Mouse (Mus musculus): ENCODE measurements around the gene Gm10337. TPM values are rescaled to one million over a fixed set of nuclear protein-coding genes. Genes with fewer than 3 reads are reported as not detected.

Gm10337 gene
- polyA plus RNA-seq, 1 experiment from 2014 or later, result not detected

DNA sequence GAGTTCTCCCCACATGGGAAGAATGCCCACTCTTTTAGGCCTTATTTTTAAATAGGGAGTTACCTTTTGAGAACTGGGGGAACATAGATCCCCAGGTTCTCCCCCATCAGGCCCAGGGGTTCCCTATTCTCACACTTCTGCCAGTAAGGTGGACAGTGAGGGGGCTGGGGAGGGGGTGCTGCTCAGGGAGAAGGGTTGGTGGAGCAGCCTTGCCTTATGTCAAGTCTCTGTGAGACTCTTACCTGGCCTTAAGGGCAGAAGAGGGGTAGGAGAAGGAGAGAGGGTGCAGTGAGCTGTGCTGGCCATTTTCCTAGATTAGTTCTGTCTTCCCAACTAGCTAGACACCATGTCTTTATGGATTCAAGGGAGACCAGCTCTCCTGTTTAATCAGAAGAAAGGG is 8.9 kb downstream of the Gm10337 start:
- no peaks in the 10 kb centered on the region for H3K9me3 ChIP-seq
- H3K4me3 ChIP-seq, result no peak overlapping the region
- H3K36me3 ChIP-seq, result peaks cover under 1% of the 10 kb centered on the region; the same call in 1 of the 2 replicates
- no peaks in the 10 kb centered on the region for H3K27me3 ChIP-seq (ENCODE audit: insufficient read depth, poor library complexity, severe bottlenecking)
- peaks cover 52% of the 10 kb centered on the region for H3K4me1 ChIP-seq
- H3K27ac ChIP-seq, result no peak overlapping the region
- DNase-seq (ENCODE audit: low spot score), result peak; percentile 74

DNA sequence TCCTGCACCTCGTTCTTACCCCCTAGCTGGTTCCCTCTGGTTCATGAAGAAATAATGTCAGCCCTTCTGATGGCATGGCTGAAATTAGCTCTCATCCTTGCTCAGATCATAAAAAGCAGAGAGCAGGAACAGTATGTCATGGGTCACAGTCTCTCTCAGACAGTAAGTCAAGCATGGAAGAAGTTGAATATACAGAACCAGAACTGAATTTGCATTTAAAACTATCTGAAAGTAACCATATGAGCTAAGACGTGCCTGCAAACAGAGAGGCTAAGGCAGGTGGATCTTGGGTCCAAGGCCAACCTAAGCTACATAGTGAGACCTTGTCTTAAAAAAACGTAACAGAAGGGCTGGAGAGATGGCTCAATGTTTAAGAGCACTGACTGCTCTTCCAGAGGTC is 9.5 kb downstream of the Gm10337 start:
- peak; percentile 17 for DNase-seq (ENCODE audit: low spot score)
- Histone ChIP-seq H3K27ac (no peak overlapping the region), H3K27me3 (ENCODE audit: insufficient read depth, poor library complexity, severe bottlenecking) (no peaks in the 10 kb centered on the region), H3K36me3 (no peaks in the 10 kb centered on the region), H3K9me3 (no peaks in the 10 kb centered on the region), H3K4me1 (peaks cover 52% of the 10 kb centered on the region), H3K4me3 (no peak overlapping the region)
- WGBS, result 82% methylated on average over 3 of the region's 3 CpGs

DNA sequence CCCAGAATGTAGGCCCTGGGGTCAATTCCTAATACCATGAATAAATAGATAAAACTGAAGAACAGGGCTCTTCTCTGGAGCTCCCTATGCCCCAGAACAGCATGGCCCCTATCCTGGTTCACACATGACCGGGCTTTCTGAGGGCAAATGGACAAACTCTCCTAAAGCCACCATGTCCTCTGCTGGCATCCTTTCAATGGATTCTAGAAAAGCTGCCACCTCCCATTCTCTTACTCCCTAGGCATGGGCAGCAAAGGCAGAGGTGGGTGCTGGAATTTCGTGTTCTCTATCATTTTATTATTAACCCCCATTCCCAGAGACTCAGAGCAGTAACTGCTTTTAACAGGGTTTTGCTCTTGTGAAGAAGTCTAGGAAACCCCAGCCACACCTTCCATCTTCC is 11.7 kb downstream of the Gm10337 start:
- H3K9me3 ChIP-seq, result no peaks in the 10 kb centered on the region
- DNase-seq (ENCODE audit: low spot score), result peak; percentile 9
- WGBS, result 75% methylated on average over 2 of the region's 2 CpGs
- 0 out of 2 replicates have a peak overlapping the region, but pooled peaks have one; percentile 81 for H3K4me3 ChIP-seq
- 0 out of 2 replicates have a peak, but pooled peaks cover under 1% of the 10 kb centered on the region for H3K36me3 ChIP-seq
- H3K4me1 ChIP-seq, result peaks cover 54% of the 10 kb centered on the region
- H3K27ac ChIP-seq, result 0 out of 2 replicates have a peak overlapping the region, but pooled peaks have one; percentile 88
- H3K27me3 ChIP-seq (ENCODE audit: insufficient read depth, poor library complexity, severe bottlenecking), result no peaks in the 10 kb centered on the region

DNA sequence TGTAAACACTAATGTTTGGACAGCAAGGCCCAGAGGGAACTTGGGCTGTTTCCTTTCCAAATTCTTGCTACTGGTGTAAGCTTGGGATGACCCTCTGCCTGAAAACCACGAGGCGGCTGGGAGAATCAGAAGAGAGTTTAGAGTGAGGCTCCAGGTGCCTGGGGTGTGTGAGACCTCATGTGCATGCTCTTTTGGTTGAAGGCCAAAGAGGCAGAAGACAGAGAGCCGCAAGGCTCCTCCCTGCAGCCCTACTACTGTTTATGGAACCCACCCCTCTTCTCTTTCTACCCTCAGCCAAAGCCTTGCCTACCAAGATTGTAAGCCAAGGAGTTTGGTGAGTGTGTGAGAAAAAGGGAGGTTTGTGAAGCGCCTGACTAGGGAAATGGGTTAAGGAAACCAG is 12.3 kb downstream of the Gm10337 start:
- 51% methylated on average over 4 of the region's 4 CpGs for WGBS
- H3K27ac ChIP-seq, result peak overlapping the region; percentile 88

DNA sequence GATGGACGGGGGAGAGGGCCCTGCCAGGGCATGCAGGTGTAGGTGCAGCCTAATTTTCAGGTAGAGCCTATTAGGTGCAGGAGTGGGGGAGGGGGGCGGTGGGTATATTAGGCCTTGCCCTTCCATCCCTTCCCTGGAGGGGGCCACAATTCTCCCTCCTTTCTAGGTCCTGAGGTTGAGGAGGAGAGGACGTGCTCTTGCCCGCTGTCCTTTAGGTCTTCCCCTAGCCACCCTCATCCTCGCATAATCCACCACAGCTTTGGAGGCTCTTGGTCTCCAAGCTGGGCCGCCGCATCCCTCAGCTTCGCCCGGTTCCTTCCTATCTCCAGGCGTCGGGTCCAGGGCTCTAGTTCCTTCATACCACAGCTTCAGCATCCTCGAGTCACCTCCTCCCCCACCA is 12.8 kb downstream of the Gm10337 start:
- peak overlapping the region; percentile 88 for H3K27ac ChIP-seq
- H3K9me3 ChIP-seq, result no peaks in the 10 kb centered on the region
- H3K4me3 ChIP-seq, result peak overlapping the region; percentile 81
- peaks cover 11% of the 10 kb centered on the region for H3K36me3 ChIP-seq
- H3K27me3 ChIP-seq (ENCODE audit: insufficient read depth, poor library complexity, severe bottlenecking), result no peaks in the 10 kb centered on the region
- peaks cover 54% of the 10 kb centered on the region for H3K4me1 ChIP-seq
- under 1% methylated on average over 12 of the region's 12 CpGs for WGBS
- DNase-seq (ENCODE audit: low spot score), result peak; percentile 77

More for the DNA sequence above, 12.3 kb downstream of the Gm10337 start:
- H3K36me3 ChIP-seq, result peaks cover 6% of the 10 kb centered on the region; the same call in 1 of the 2 replicates
- peak; percentile 56 for DNase-seq (ENCODE audit: low spot score)
- H3K9me3 ChIP-seq, result no peaks in the 10 kb centered on the region
- H3K27me3 ChIP-seq (ENCODE audit: insufficient read depth, poor library complexity, severe bottlenecking), result no peaks in the 10 kb centered on the region
- peak overlapping the region; percentile 81 for H3K4me3 ChIP-seq
- peaks cover 58% of the 10 kb centered on the region for H3K4me1 ChIP-seq

DNA sequence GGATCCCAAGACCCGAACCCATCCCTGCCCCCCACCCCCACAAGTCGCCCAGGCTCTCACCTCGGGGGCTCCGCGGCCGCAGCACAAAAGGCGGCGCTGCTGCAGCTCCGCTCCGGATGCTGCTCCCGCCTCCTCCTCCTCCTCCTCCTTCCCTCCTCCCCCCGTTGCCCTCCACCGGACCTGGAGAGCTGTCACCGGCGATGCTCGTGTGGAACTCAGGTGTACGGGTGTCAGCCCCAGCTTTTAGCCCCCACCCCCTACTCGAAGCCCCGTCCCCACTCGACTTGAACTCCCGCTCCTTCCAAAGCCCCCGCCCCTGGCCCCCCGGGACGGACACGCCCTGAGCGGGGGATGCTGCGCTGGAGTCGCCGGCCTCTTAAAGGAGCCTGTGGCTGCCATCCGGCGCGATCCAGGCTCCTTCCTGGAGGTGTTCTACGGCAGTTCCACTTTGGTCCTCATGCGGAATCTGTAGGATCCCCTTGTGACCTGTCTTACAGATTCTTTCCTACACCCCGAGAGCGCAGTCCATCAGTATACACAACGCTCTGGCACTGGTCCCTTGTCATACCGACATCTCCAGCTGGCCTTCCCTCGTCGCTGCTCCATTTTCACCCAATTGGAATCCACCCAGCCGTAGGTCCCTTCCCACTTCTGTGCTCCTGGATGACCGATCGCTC is 13.3 kb downstream of the Gm10337 start, which contains the start of gene Map3k12:
Map3k12 (minus strand) TSS at position 337 of the 677 bp plus-strand sequence.
- peaks cover 48% of the 10 kb centered on the region for H3K4me1 ChIP-seq
- DNase-seq (ENCODE audit: low spot score), result peak; percentile 91
- no peaks in the 10 kb centered on the region for H3K9me3 ChIP-seq
- H3K27ac ChIP-seq, result peak within 1 kb of the TSS; percentile 98
- under 1% methylated on average over 41 of the region's 43 CpGs for WGBS
- H3K36me3 ChIP-seq, result peaks cover 16% of the 10 kb centered on the region
- no peaks in the 10 kb centered on the region for H3K27me3 ChIP-seq (ENCODE audit: insufficient read depth, poor library complexity, severe bottlenecking)
- peak within 1 kb of the TSS; percentile 81 for H3K4me3 ChIP-seq

DNA sequence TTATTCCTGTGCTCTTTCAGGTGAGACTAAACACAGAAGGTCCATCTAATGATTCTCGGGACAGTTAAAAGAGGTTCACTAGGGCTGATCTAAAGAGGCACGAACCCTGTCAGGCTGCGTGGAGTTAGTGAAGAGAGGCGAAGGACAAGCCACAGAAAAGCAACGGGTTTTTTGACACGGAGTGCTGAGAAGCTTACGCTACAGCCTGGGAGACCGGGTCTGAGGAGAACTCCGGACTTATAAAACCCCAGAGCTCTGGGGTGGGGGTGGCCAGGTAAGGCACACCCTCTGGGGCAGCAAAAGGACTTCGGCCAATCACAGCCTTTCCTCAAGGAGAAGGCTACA is 14.1 kb downstream of the Gm10337 start:
- no peaks in the 10 kb centered on the region for H3K9me3 ChIP-seq
- WGBS, result under 1% methylated on average over 10 of the region's 10 CpGs
- peak overlapping the region; percentile 88 for H3K27ac ChIP-seq

DNA sequence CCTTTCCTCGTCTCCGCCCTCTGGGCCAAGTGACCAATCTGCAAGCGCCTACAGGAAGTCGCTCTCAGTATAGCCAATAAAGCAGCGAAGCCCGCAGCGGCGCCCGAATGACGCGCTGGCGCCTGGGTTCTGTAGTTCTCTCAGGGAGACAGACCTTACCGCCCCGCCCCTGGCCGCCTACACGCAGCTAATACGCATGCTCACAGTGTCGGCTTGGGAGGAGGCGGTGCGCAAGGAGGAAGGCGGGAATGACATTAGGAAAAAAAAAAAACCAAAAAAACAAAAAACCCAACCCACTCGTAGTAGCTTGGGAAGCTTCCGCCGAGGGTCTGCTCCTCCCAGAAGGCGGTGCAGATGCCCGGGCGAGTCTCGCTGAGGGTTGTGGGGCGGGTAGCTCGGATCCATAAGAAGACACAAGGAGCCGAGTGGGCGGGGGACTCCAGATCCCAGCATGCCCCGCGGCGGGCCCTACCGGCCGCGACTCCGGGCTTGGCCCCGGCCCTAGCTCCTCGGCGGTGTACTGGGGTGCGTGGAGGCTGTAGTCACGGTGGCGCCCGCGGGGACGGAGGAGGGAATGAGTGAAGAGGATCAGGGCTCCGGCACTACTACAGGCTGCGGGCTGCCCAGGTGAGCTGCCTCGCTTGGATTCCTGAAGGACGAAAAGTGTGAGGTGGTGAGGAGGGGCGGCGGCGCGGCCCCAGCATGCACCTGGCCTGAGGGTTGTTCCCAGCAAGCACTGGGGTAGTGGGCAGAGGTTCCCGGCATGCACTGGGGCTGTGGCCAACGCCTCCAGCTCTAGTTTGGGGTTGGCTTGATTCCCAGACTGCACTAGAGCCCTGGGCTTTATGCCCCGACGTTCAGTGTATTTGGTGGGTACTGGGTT is 14.7 kb downstream of the Gm10337 start, which contains the start of gene Tarbp2:
Tarbp2 (plus strand) TSS at position 217 of the 883 bp plus-strand sequence.
- Histone ChIP-seq H3K4me1 (peaks cover 37% of the 10 kb centered on the region), H3K36me3 (peaks cover 29% of the 10 kb centered on the region), H3K4me3 (peak within 1 kb of the TSS; percentile 81), H3K9me3 (no peaks in the 10 kb centered on the region), H3K27me3 (ENCODE audit: insufficient read depth, poor library complexity, severe bottlenecking) (no peaks in the 10 kb centered on the region), H3K27ac (peak within 1 kb of the TSS; percentile 98)
- under 1% methylated on average over 60 of the region's 60 CpGs for WGBS
- peak; percentile 100 for DNase-seq (ENCODE audit: low spot score)

More for the DNA sequence above, 14.1 kb downstream of the Gm10337 start:
- no peaks in the 10 kb centered on the region for H3K27me3 ChIP-seq (ENCODE audit: insufficient read depth, poor library complexity, severe bottlenecking)
- peak overlapping the region; percentile 81 for H3K4me3 ChIP-seq
- DNase-seq (ENCODE audit: low spot score), result no peak
- H3K4me1 ChIP-seq, result peaks cover 41% of the 10 kb centered on the region
- H3K36me3 ChIP-seq, result peaks cover 24% of the 10 kb centered on the region

DNA sequence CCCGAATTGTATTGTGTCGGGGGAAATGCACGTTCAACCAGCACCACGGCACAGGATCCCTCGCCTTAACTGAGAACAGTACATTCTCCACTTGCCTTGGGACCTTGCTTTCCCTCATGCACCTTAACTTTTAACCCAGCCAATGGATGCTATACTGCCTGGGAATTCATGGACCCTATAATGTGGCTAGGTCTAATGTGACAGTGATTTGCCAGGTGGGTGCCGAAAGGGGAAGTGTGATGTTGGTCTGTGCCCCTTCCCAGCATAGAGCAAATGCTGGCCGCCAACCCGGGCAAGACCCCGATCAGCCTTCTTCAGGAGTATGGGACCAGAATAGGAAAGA is 15.3 kb downstream of the Gm10337 start:
- H3K9me3 ChIP-seq, result no peaks in the 10 kb centered on the region
- peak overlapping the region; percentile 81 for H3K4me3 ChIP-seq
- peaks cover 38% of the 10 kb centered on the region for H3K4me1 ChIP-seq
- 18% methylated on average over 9 of the region's 9 CpGs for WGBS
- peaks cover 33% of the 10 kb centered on the region for H3K36me3 ChIP-seq
- no peaks in the 10 kb centered on the region for H3K27me3 ChIP-seq (ENCODE audit: insufficient read depth, poor library complexity, severe bottlenecking)
- DNase-seq (ENCODE audit: low spot score), result no peak
- H3K27ac ChIP-seq, result peak overlapping the region; percentile 98

DNA sequence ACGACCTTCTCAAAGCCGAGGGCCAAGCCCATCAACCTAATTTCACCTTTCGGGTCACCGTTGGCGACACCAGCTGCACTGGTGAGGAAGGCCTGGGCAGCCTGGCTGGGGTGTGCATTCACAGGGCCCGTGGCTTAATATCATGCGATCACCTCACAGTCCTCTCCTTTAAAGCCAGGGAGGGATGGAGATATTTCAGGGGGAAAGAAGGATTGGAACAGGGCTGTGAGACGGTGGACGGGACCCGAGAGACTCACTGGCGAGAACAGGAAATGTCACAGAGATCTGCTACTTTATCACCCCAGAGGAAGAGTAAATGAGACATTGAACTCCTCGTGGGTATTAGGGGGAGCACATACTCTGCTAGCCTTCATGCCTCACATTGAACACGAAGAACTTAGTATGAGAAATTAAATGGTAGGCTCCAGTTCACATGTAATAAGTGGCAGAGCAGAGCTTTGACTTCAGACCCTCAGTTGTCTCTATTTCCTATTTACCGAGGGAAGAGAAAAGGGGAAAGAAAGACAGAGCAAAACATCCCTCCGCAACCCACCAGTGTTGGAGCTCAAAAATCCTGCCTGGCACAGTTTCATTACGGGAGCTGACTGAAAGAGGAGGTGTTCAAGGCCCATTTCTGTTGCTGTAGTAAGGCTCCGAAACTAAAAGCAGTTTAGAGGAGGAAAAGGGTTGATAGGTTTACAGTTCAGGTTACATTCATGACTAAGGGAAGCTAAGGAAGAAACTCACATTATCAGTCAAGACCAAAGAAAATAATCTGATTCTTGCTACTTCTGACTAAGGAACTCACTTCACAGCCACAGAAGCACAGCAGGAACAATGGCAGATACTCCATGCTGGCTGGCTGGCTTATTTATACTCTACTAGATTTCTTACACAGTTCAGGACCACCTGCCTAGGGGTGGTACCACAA is 16.0 kb downstream of the Gm10337 start:
- no peaks in the 10 kb centered on the region for H3K27me3 ChIP-seq (ENCODE audit: insufficient read depth, poor library complexity, severe bottlenecking)
- peak overlapping the region; percentile 81 for H3K4me3 ChIP-seq
- peaks cover 39% of the 10 kb centered on the region for H3K36me3 ChIP-seq
- peaks cover 40% of the 10 kb centered on the region for H3K4me1 ChIP-seq
- no peaks in the 10 kb centered on the region for H3K9me3 ChIP-seq
- no peak for DNase-seq (ENCODE audit: low spot score)
- H3K27ac ChIP-seq, result peak overlapping the region; percentile 98; the same call in 1 of the 2 replicates
- 60% methylated on average over 17 of the region's 17 CpGs for WGBS

DNA sequence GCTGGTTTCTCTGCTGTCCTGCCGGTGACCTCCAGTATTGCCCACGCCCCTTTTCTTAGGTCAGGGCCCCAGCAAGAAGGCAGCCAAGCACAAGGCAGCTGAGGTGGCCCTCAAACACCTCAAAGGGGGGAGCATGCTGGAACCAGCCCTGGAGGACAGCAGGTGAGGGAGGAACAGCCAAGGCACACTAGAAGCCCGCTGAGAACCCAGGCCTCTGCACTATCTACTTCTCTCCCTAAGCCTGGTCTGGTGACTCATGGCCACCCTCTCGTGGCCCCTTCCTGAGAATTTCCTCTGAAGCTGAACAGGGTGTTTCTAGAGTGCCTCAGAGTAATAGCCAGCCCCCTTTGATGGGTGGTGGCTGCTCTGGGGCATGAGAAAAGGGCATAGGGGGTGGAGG is 16.9 kb downstream of the Gm10337 start:
- H3K36me3 ChIP-seq, result peaks cover 45% of the 10 kb centered on the region
- peak overlapping the region; percentile 13; the same call in 1 of the 2 replicates for H3K4me3 ChIP-seq
- H3K4me1 ChIP-seq, result peaks cover 40% of the 10 kb centered on the region
- WGBS, result 65% methylated on average over 4 of the region's 4 CpGs
- peak overlapping the region; percentile 59; the same call in 1 of the 2 replicates for H3K27ac ChIP-seq
- no peak for DNase-seq (ENCODE audit: low spot score)
- no peaks in the 10 kb centered on the region for H3K27me3 ChIP-seq (ENCODE audit: insufficient read depth, poor library complexity, severe bottlenecking)
- H3K9me3 ChIP-seq, result no peaks in the 10 kb centered on the region

DNA sequence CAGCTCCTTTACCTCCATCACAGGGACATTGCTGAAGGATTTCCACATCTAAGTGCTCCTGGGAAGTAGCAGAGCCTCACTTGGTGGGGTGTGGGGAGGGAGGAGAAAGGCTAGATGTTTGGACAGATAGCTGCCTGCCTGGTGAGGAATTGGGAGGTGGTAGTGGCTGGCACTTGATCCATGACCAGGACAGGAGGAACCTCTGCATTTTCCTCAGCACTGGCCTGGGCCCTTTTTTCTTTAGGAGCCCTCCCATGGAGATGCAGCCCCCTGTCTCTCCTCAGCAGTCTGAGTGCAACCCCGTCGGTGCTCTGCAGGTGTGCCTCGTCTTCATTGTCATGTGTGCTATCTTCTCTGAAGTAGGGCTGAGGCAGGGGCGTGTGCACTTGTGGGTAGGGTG is 18.0 kb downstream of the Gm10337 start:
- H3K27ac ChIP-seq, result no peak overlapping the region
- 84% methylated on average over 4 of the region's 4 CpGs for WGBS
- H3K36me3 ChIP-seq, result peaks cover 45% of the 10 kb centered on the region
- no peaks in the 10 kb centered on the region for H3K27me3 ChIP-seq (ENCODE audit: insufficient read depth, poor library complexity, severe bottlenecking)
- no peaks in the 10 kb centered on the region for H3K9me3 ChIP-seq
- no peak overlapping the region for H3K4me3 ChIP-seq
- peaks cover 29% of the 10 kb centered on the region for H3K4me1 ChIP-seq
- DNase-seq (ENCODE audit: low spot score), result no peak
